Mouse (Mus musculus): ENCODE measurements around the gene Acan. TPM values are rescaled to one million over a fixed set of nuclear protein-coding genes. Genes with fewer than 3 reads are reported as not detected.
A peak's percentile ranks its signal among the peaks of the same experiment; 100 is the strongest.

The Acan gene
- 10 to 100 TPM in 1 of 2 experiments, 1 to 10 TPM in 1; 1.2 to 31.4 TPM for total RNA-seq (2021)
- long read RNA-seq, experiment 1, full-length matches to known transcripts, result 2 of 10 reads
- long read RNA-seq, experiment 1, partial matches to known transcripts, result 8 of 10 reads
- long read RNA-seq, experiment 1, other reads (novel, unspliced or antisense), result 0 of 10 reads
- long read RNA-seq, experiment 2, result 0 reads

GRCm38 (mm10) chr7:79053383-79053889, at the start of gene Acan:
Gene Acan, plus strand, starts transcription at chr7:79053483.
- DNase-seq (ENCODE audit: low spot score in 2 of 2), result peak in 1 of 2 experiments; percentile 7

- DNase-seq (ENCODE audit: low spot score in 2 of 2), result no peak
Observed at GRCm38 (mm10) chr7:79021293-79021905, 31.9 kb upstream of the Acan start.

GRCm38 (mm10) chr7:79029138-79029537, 24.1 kb upstream of the Acan start:
- no peak for DNase-seq (ENCODE audit: low spot score in 2 of 2)

GRCm38 (mm10) chr7:79033745-79034144, 19.5 kb upstream of the Acan start:
- DNase-seq (ENCODE audit: low spot score in 2 of 2), result no peak

- DNase-seq (ENCODE audit: low spot score in 2 of 2), result no peak
Observed at GRCm38 (mm10) chr7:79034521-79034920, 18.8 kb upstream of the Acan start.

- no peak for DNase-seq (ENCODE audit: low spot score in 2 of 2)
Observed at GRCm38 (mm10) chr7:79052081-79052480, 1.2 kb upstream of the Acan start.

GRCm38 (mm10) chr7:79052521-79053382, 531 bp upstream of the Acan start:
- peak; percentile 8 to 34 for DNase-seq (ENCODE audit: low spot score in 2 of 2)

- no peak for DNase-seq (ENCODE audit: low spot score in 2 of 2)
Observed at GRCm38 (mm10) chr7:79054111-79054510, 828 bp downstream of the Acan start.

- DNase-seq (ENCODE audit: low spot score in 2 of 2), result peak; percentile 12 to 36
Observed at GRCm38 (mm10) chr7:79058546-79058945, 5.3 kb downstream of the Acan start.

- no peak for DNase-seq (ENCODE audit: low spot score in 2 of 2)
Observed at GRCm38 (mm10) chr7:79067466-79067865, 14.2 kb downstream of the Acan start.

- DNase-seq (ENCODE audit: low spot score in 2 of 2), result no peak
Observed at GRCm38 (mm10) chr7:79068231-79068630, 14.9 kb downstream of the Acan start.

GRCm38 (mm10) chr7:79079212-79079611, 25.9 kb downstream of the Acan start:
- no peak for DNase-seq (ENCODE audit: low spot score in 2 of 2)

- peak; percentile 64 to 70 for DNase-seq (ENCODE audit: low spot score in 2 of 2)
Observed at GRCm38 (mm10) chr7:79080572-79081399, 27.5 kb downstream of the Acan start.

- peak in 1 of 2 experiments; percentile 34 for DNase-seq (ENCODE audit: low spot score in 2 of 2)
Observed at GRCm38 (mm10) chr7:79089111-79089510, 35.8 kb downstream of the Acan start.

GRCm38 (mm10) chr7:79096492-79096891, 43.2 kb downstream of the Acan start:
- no peak for DNase-seq (ENCODE audit: low spot score in 2 of 2)

GRCm38 (mm10) chr7:79113848-79114247, 60.6 kb downstream of the Acan start:
- no peak for DNase-seq (ENCODE audit: low spot score in 2 of 2)

GRCm38 (mm10) chr7:79123465-79123864, 70.2 kb downstream of the Acan start:
- DNase-seq (ENCODE audit: low spot score in 2 of 2), result no peak

GRCm38 (mm10) chr7:79129883-79130282, 76.6 kb downstream of the Acan start:
- no peak for DNase-seq (ENCODE audit: low spot score in 2 of 2)

GRCm38 (mm10) chr7:79130385-79130784, 77.1 kb downstream of the Acan start:
- no peak for DNase-seq (ENCODE audit: low spot score in 2 of 2)

GRCm38 (mm10) chr7:79130843-79131444, 77.7 kb downstream of the Acan start, which contains the start of gene Hapln3:
Gene Hapln3, minus strand, starts transcription at chr7:79131018.
- no peak for DNase-seq (ENCODE audit: low spot score in 2 of 2)
